Mouse (Mus musculus) erythroblast, embryonic 14.5 days (primary cell): ENCODE measurements around the gene Serp2.
"Not testable (repeated sequence)": the region's sequence is repeated elsewhere in the genome, so short reads cannot be mapped to it uniquely, and the experiment has no call there.

ENCODE experiments used
- GATA1 ChIP-seq: IDR thresholded peaks from 2 replicates; pipeline ENCODE4 v1.6.1; 2012; ENCODE audit warnings: low read length, inconsistent platforms, mixed read lengths
- TAL1 ChIP-seq: IDR thresholded peaks from 3 replicates; pipeline ENCODE4 v1.6.1; 2012; ENCODE audit warnings: low read length, inconsistent platforms, mixed read lengths

DNA sequence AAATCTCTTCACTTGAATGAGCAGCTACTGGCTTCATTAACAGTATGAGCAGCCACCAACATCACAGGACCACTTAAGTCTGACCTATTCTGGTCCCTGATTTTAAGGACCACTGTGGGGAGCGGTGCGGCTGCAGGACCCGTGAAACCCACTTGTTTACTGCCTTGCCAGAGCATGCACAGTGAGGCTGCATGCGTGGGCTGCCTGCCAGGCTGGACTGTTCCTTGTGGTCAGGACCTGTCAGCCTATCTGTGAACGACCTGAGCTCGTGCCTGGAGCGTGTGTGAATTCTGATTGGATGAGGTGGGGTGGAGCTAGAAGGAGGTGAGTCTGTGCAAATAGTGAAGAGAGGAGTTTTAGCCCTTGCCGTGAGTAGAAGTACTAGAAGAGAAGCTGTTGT lies 1.5 kb upstream of the Serp2 start:
- TF ChIP-seq GATA1, TAL1: not testable (repeated sequence)
